Mouse (Mus musculus) NIH3T3 (cell line): ENCODE measurements around the gene 2310039H08Rik.
"Not testable (repeated sequence)": the region's sequence is repeated elsewhere in the genome, so short reads cannot be mapped to it uniquely, and the experiment has no call there.

Experiments
- DNase-seq: peaks from one replicate; pipeline ENCODE4 v3.0.0-alpha.2; 2012; ENCODE audit warnings: low read depth

The 2310039H08Rik gene

GRCm38 (mm10) chr17:46763544-46763943 lies 8.9 kb upstream of the 2310039H08Rik start, which contains the start of gene Ptcra:
Ptcra (minus strand) TSS chr17:46763712.
- no peak for DNase-seq

GRCm38 (mm10) chr17:46764916-46765315 lies 7.5 kb upstream of the 2310039H08Rik start:
- not testable (repeated sequence) for DNase-seq

GRCm38 (mm10) chr17:46767868-46768267 lies 4.6 kb upstream of the 2310039H08Rik start:
- no peak for DNase-seq

- no peak for DNase-seq
Measured at GRCm38 (mm10) chr17:46770546-46770945, 1.9 kb upstream of the 2310039H08Rik start.

GRCm38 (mm10) chr17:46771025-46771424 lies 1.4 kb upstream of the 2310039H08Rik start:
- DNase-seq = no peak

- DNase-seq = no peak
Measured at GRCm38 (mm10) chr17:46771616-46772015, 819 bp upstream of the 2310039H08Rik start.

- DNase-seq = no peak
Measured at GRCm38 (mm10) chr17:46772038-46772403, 414 bp upstream of the 2310039H08Rik start.

GRCm38 (mm10) chr17:46773278-46774130 lies 1.1 kb downstream of the 2310039H08Rik start:
- peak; percentile 77 for DNase-seq

- DNase-seq = no peak
Measured at GRCm38 (mm10) chr17:46774131-46774472, 1.7 kb downstream of the 2310039H08Rik start.

GRCm38 (mm10) chr17:46775070-46775469 lies 2.6 kb downstream of the 2310039H08Rik start:
- no peak for DNase-seq

GRCm38 (mm10) chr17:46776087-46776486 lies 3.7 kb downstream of the 2310039H08Rik start:
- no peak for DNase-seq

- DNase-seq = no peak
Measured at GRCm38 (mm10) chr17:46781876-46782275, 9.4 kb downstream of the 2310039H08Rik start.

GRCm38 (mm10) chr17:46782341-46783221 lies 10.1 kb downstream of the 2310039H08Rik start, which contains the start of gene Rpl7l1:
Rpl7l1 (minus strand) TSS chr17:46782672.
- peak; percentile 97 for DNase-seq

GRCm38 (mm10) chr17:46783222-46783565 lies 10.8 kb downstream of the 2310039H08Rik start:
- DNase-seq = no peak

- no peak for DNase-seq
Measured at GRCm38 (mm10) chr17:46786952-46787351, 14.5 kb downstream of the 2310039H08Rik start.

- DNase-seq = not testable (repeated sequence)
Measured at GRCm38 (mm10) chr17:46787974-46788373, 15.5 kb downstream of the 2310039H08Rik start.

- no peak for DNase-seq
Measured at GRCm38 (mm10) chr17:46792963-46793362, 20.5 kb downstream of the 2310039H08Rik start.

- no peak for DNase-seq
Measured at GRCm38 (mm10) chr17:46796743-46797142, 24.3 kb downstream of the 2310039H08Rik start.

- DNase-seq = no peak
Measured at GRCm38 (mm10) chr17:46797386-46797785, 25.0 kb downstream of the 2310039H08Rik start.

GRCm38 (mm10) chr17:46799680-46800079 lies 27.2 kb downstream of the 2310039H08Rik start:
- no peak for DNase-seq

- DNase-seq = no peak
Measured at GRCm38 (mm10) chr17:46801761-46802160, 29.3 kb downstream of the 2310039H08Rik start.

GRCm38 (mm10) chr17:46808376-46808775 lies 35.9 kb downstream of the 2310039H08Rik start:
- no peak for DNase-seq
